Mouse (Mus musculus): ENCODE measurements around the gene Adamts3.

- TF ChIP-seq GATA1 (IDR thresholded peaks at IDR 0.05; ENCODE audit: borderline replicate concordance, low read length): no peak
- no peak for TF ChIP-seq FLI1 (IDR thresholded peaks at IDR 0.05; ENCODE audit: low read length)
Measured at GRCm38 (mm10) chr5:89728117-89728516, 155.0 kb downstream of the Adamts3 start.
